Mouse (Mus musculus) G1E (cell line): ENCODE measurements around the gene Cited4.

Experiments used
- CTCF ChIP-seq: IDR thresholded peaks from 2 replicates; pipeline ENCODE4 v1.5.1; 2012; ENCODE audit warnings: low read depth, low read length, inconsistent platforms, mixed read lengths
- GATA1 ChIP-seq: IDR thresholded peaks from 2 replicates; pipeline ENCODE4 v1.6.1; 2012; ENCODE audit warnings: borderline replicate concordance, low read length, inconsistent platforms, mixed read lengths

DNA sequence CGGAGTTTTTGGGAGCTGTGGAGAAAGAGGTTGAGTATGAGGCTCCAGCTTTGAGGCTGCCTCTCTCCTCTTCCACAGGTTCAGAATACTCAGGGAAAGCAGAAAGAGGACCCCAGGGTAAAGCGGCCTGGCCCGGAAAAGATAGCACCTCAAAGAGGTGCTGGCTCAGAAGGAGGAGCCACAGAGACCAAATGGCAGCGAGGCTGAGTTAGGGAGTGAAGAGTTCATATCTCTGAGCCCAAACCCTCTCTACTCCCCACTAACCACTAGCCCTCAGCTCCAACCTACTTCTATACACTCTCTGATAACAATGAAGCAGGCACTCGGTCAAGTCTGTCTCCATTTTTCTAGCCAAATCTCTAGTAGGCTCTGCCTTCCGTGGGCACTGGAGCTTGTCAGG lies 34.5 kb upstream of the Cited4 start:
- TF ChIP-seq CTCF (no peak), GATA1 (no peak)
